Mouse (Mus musculus): ENCODE results near the gene Nfkb1.

Gene Nfkb1

GRCm38 (mm10) chr3:135630430-135631095 is 60.8 kb downstream of the Nfkb1 start:
- DNase-seq (ENCODE audit: extremely low spot score) = no peak

DNA sequence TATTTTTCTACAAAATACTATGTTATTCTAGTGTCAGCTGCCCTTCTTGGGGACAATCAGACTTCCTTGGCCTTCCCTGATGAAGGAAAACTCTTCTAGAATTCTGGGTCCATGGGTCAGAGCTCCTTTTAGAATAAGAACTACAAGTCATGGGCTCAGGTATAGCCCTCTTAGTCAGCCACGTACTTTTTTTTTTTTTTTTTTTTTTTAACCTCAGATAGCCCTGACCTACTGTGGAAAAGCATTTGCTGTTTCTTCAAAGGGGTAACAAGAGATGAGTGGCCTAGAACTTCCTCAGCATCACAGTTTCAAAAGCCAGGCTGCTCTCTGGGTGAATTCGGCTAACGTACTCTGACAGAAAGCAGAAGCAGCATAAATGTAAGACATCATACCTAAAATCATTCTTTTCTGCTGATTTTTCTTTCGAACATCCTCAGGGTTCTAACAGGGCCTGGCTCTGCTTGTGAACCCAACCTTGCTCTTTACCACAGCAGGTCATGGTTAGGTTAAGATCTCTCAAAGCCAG is 61.5 kb downstream of the Nfkb1 start:
- DNase-seq (ENCODE audit: extremely low spot score) = no peak

GRCm38 (mm10) chr3:135628706-135629169 is 62.6 kb downstream of the Nfkb1 start:
- DNase-seq (ENCODE audit: extremely low spot score) = no peak

DNA sequence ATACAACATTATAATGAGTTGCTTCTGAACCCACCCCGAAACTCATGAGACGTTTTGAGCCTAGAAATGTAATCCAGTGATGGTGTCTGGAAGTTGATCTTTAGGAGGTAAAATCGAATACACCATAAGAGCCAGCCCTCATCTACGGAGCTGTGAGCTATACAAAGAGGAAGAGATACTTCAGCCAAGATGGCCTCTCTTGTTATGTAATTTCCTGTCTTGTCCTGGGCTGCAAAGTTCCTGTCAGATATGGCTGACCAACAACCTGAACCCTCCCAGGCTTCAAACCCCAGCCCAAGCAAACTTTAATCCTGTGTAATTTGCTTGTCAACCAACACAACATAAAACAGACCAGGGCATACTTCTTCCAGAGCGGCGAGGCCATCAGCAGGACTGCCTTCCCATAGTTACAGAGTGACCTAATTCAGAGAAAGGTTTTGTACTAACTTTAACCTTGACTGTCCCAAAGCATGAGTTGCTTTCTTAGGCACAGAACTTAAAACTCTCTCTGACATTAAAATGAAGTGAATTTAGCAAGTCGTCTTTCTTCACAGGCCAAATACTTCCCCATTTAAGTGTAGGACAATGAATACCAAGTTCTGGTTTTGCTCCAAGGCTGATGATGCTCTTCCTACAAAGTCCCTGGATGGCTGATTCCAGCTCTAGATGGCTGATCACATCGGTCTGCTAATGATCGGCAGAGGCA is 63.2 kb downstream of the Nfkb1 start:
- no peak for DNase-seq (ENCODE audit: extremely low spot score)

DNA sequence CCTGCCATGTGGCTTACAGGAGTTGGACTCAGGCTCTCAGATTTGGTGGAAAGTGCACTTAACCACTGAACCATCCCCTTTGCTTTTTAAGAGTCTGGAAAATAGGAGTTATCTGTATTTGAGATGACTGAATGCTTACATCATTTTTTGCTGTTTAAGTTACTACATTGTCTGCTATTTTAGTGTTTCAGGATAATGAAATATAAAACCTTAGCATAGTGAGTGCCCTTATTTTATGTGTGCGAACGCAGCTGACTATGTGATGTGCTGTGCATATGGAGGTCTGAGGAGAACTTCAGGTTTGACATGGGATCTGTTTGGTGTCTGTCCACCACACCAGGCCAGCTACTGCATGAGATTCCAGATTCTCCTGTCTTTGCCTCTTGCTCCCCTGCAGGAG is 66.1 kb downstream of the Nfkb1 start:
- DNase-seq (ENCODE audit: extremely low spot score) = no peak

DNA sequence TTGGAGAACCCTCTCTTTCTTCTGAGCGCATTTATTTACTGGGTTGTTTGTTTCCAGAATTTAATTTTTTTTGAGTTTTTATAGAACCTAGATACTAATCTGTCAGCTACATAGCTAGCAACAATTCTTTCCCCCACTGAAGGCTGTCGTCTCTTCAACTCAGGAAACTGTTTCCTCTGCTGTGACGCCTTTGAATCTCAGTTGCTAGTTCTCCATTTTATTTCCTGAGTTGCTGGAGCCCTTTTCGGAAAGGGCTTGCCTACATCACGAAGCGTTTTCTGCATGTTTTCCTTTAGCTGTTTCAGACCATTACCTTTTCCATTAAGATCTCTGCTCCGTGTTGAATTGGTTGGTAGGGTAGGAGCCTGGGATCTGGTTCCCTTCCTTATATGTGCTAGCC is 74.6 kb downstream of the Nfkb1 start:
- no peak for DNase-seq (ENCODE audit: extremely low spot score)

GRCm38 (mm10) chr3:135614376-135614775 is 77.0 kb downstream of the Nfkb1 start:
- no peak for DNase-seq (ENCODE audit: extremely low spot score)

DNA sequence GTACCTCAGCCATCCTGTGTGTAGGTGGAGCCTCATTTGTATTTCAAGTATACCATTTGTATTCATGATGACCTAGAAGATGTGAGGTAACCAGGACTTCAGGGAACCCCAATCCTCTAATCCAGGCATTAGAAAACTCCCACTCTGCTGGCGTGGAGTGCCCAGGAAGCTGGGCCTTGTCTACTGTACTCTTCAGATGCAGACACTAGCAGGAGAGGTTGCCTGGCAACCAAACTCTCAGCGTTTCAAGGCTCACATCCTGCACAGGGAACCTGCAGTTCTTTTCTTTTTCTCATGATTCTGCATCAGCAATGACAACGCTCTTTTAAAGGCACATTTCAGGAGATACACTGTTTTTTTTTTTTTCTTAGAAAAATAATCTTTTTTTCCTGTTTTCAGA is 81.1 kb downstream of the Nfkb1 start:
- no peak for DNase-seq (ENCODE audit: extremely low spot score)

GRCm38 (mm10) chr3:135607660-135608473 is 83.5 kb downstream of the Nfkb1 start:
- no peak for DNase-seq (ENCODE audit: extremely low spot score)

DNA sequence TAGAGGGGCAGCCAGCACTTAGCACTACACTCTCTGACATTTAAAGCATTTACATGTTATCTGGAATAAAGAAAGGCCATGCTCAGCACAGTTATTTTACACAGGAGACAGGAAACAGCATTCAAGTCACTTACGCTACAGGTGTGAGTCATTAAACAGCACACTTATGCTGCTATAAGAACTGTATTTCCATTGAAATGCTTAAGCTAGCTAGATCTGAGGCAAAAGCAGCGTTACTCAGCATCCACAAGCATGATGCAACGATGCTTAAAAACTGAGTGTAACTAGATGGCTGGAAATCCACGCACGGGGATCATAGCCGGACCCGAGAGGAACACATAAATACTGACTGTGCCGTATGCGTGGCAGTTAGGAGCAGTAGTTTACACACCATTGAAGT is 84.3 kb downstream of the Nfkb1 start:
- DNase-seq (ENCODE audit: extremely low spot score) = no peak

DNA sequence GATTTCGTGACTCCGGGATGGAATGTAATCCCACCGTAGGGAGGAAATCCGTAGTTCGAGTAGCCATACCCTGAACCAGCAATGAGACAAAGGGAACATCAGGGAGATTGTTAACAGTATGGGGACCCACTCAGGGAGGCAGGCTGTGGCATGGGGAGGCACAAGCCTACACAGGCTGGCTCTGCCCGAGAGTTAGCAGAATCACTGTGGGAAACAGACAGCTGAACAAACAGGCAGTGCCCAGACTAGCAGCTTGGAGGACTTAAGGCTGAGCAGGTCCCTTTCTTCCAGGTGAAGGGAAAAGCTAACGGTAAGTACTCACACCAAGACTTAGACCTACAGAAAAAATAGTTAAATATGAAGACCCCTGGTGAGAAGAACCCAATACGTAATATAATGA is 84.8 kb downstream of the Nfkb1 start:
- no peak for DNase-seq (ENCODE audit: extremely low spot score)

DNA sequence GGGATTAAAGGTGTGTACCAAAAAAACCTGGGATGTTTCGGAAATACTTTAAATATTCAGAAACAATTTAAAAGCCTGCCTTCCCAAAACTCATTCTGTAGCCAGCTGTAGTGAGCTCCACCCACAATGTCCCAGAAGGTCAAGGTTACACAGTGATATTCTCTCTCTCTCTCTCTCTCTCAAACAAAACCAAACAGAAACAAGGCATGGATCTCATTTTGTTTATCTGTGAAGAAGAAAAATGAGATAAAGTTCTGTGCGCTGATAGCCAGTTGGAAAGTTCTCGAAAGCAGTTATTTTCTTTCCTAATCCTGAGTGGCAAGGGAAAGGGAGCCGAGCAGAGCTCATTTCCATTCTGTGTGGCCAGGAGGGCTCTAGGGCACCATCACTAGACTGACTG is 85.9 kb downstream of the Nfkb1 start:
- no peak for DNase-seq (ENCODE audit: extremely low spot score)

DNA sequence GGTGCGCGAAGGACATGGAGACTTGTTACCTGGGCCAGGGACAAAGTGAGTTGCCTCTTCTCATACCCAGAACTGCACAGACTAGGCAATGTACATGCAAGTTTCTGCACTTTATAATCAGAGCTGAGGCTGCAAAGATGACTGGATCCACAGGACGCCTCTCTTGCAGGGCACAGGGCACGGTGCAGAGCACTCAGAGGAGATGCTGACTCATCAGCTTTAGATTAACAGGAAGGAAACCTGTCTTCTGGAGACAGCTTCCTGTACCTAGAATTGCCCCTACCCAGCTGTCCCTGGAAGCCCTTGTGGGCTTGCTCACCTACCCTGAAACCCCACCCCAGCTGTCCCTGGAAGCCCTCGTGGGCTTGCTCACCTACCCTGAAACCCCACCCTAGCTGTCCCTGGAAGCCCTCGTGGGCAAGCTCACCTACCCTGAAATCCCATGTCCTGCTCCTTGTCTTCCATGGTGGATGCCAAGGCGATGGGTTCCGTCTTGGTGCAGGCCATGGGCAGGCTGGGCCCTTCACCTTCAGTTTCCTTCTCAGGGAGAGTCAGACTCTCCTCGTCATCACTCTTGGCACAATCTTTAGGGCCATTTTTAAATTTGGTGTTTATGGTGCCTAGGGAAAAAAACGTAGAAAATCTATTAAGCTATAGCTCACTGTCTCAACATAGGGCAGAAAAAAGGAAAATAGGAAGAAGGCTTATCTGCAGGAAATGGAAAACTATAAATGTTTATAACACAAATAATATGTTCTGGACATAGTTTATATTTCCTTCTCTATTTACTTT is 86.5 kb downstream of the Nfkb1 start:
- no peak for DNase-seq (ENCODE audit: extremely low spot score)

DNA sequence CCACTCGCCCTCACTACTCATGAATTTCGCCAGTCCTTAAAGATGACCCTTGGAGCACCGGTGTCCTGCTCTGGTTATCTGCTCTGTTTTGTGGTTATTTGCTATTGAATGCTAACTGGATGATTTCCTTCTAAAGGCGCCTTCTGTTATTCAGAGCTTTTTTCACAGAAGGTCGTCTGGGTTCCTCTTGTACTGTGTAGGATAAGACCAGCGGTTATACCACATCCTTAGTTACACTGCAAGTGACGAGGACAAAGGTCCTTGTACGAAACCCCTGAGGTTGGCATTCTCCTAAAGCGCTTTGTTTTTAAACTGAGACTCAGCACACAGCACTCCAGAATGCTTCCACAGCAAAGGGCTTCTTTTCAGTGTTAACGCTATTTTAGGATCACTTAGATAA is 88.6 kb downstream of the Nfkb1 start:
- no peak for DNase-seq (ENCODE audit: extremely low spot score)

GRCm38 (mm10) chr3:135598355-135598754 is 93.0 kb downstream of the Nfkb1 start:
- DNase-seq (ENCODE audit: extremely low spot score) = no peak

GRCm38 (mm10) chr3:135597014-135597413 is 94.3 kb downstream of the Nfkb1 start:
- DNase-seq (ENCODE audit: extremely low spot score) = no peak

DNA sequence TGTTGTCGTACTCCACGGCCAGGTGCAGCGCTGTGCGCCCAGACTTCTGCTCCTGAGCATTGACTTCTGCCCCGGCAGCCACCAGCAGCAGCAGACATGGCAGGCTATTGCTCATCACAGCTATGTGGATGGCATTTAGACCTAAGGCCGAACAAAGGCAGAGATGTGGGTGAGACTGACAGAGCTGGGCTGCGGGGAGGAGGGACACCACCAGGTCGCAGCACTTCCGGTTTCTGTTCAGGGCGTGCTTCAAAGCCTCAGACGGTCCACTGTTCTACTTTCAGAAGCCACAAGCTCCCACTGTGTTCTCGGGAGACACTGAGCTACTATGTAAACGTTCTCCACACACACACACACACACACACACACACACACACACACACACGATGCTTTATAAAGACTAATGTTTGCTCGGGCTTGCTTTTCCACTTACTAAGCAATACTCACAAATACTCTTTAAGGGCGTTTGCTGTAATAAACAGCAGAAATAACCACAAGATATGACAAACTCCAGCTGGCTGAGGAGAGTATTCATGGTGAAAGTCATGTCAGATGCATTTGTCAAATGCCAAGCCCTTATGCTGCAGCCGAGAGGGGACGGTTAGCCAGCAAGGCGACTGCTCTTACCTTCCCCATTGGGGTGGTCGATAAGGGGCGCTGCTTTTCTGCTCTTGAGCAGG is 97.0 kb downstream of the Nfkb1 start:
- DNase-seq (ENCODE audit: extremely low spot score) = no peak

DNA sequence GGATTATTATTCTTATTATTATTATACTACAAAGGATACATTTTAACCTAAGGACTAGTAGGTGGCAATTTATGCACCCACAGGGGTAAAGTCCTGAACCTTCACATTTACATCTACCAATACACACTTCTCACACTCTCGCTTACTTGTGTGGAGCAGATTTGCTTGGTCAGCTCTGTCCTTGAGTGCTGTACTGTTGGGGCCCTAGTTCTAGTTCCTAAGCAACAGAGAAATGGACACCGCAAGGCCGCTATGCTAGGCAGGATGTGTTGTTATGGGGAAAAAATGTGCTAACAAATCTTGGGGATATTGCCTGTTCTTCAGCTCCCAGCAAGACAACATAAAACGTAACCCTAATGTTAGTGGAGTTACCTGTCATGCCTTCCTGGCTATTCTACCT is 99.3 kb downstream of the Nfkb1 start:
- DNase-seq (ENCODE audit: extremely low spot score) = no peak

DNA sequence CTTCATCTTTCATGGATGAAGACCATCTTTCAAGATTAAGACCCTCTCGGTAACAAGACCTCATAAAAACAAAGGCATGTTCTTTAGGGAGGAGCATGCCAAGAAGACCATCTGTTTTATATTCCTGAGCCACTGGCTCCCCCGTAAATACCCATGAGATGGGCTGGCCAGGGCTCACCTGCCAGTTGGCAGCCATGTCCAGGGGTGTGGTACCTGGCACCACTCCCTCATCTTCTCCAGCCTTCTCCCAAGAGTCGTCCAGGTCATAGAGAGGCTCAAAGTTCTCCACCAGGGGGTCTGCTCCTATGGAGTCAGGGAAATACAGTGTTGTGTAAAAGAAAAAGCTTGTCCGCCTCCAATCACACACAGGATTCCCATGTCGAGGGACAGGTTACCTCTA is 100.0 kb downstream of the Nfkb1 start:
- DNase-seq (ENCODE audit: extremely low spot score) = no peak

- DNase-seq (ENCODE audit: extremely low spot score) = no peak
Measured at GRCm38 (mm10) chr3:135590471-135590870, 100.9 kb downstream of the Nfkb1 start.

- no peak for DNase-seq (ENCODE audit: extremely low spot score)
Measured at GRCm38 (mm10) chr3:135586471-135586880, 104.9 kb downstream of the Nfkb1 start.

Data from embryo, embryonic 9.5 days (tissue).